Mouse (Mus musculus) MEL (cell line): ENCODE measurements at regions not wholly inside any gene's neighbourhood (a gene's known extent, or its start where the extent isn't known, plus 50 kb on each side); places are given as distances from the start of the nearest gene placed in this dataset.

Source experiments
- DNase-seq: peaks from one replicate; pipeline ENCODE4 v3.0.0; 2011; ENCODE audit warnings: low read depth, low spot score
- H3K27ac ChIP-seq: 2 replicates; pipeline ENCODE4 v1.5.1; 2012; ENCODE audit warnings: low read depth, mild to moderate bottlenecking, control low read depth, low read length, moderate library complexity; ENCODE audit not compliant: control insufficient read depth
- H3K27me3 ChIP-seq, 2 experiments: fragments of 150-350 bp in 1 of 2; sonication (generic) in 1 of 2; 2 replicates each; pipeline ENCODE4 v1.6.1; 2012; ENCODE audit warnings: low read length in 2 of 2, mild to moderate bottlenecking in 2 of 2, improper control_type of control experiment in 1 of 2, moderate library complexity in 1 of 2; ENCODE audit not compliant: insufficient read depth in 2 of 2, control insufficient read depth in 1 of 2
- H3K36me3 ChIP-seq, 2 experiments: 2 replicates each; pipeline ENCODE4 v1.6.1; 2012 to 2014; ENCODE audit warnings: low read length in 2 of 2, improper control_type of control experiment in 1 of 2, inconsistent platforms in 1 of 2, mild to moderate bottlenecking in 1 of 2; ENCODE audit not compliant: insufficient read depth in 2 of 2, control insufficient read depth in 1 of 2
- H3K4me1 ChIP-seq, 2 experiments: fragments of 150-350 bp in 1 of 2; sonication (generic) in 1 of 2; 2 replicates each; pipeline ENCODE4 v1.6.1; 2012; ENCODE audit warnings: low read length in 2 of 2, improper control_type of control experiment in 1 of 2, mild to moderate bottlenecking in 1 of 2; ENCODE audit not compliant: insufficient read depth in 2 of 2, control insufficient read depth in 1 of 2
- H3K4me3 ChIP-seq, 2 experiments: fragments of 150-350 bp in 1 of 2; sonication (generic) in 1 of 2; 2 replicates each; pipeline ENCODE4 v1.5.1; 2012; ENCODE audit warnings: low read depth in 2 of 2, low read length in 2 of 2, mild to moderate bottlenecking in 2 of 2, moderate library complexity in 2 of 2, control low read depth in 1 of 2, improper control_type of control experiment in 1 of 2; ENCODE audit not compliant: control insufficient read depth in 1 of 2, insufficient read depth in 1 of 2
- H3K79me2 ChIP-seq: 2 replicates; pipeline ENCODE4 v1.6.1; 2012; ENCODE audit warnings: mild to moderate bottlenecking, low read length, moderate library complexity; ENCODE audit not compliant: control insufficient read depth, poor library complexity, insufficient read depth
- H3K9ac ChIP-seq: 2 replicates; pipeline ENCODE4 v1.6.1; 2012; ENCODE audit warnings: low read depth, mild to moderate bottlenecking, control low read depth, low read length, moderate library complexity; ENCODE audit not compliant: control insufficient read depth, poor library complexity, severe bottlenecking
- H3K9me3 ChIP-seq: fragments of 150-350 bp; sonication (generic); replicated peaks from 2 replicates; pipeline ENCODE4 v1.6.1; 2012; ENCODE audit warnings: mild to moderate bottlenecking, low read length, improper control_type of control experiment, moderate library complexity; ENCODE audit not compliant: insufficient read depth
- BHLHE40 ChIP-seq: IDR thresholded peaks from 2 replicates; pipeline ENCODE4 v1.6.1; 2012; ENCODE audit warnings: low read depth, mild to moderate bottlenecking, inconsistent platforms, low read length, improper control_type of control experiment, borderline replicate concordance
- CHD2 ChIP-seq: IDR thresholded peaks from 2 replicates; pipeline ENCODE4 v1.6.1; 2011; ENCODE audit warnings: low read length, improper control_type of control experiment
- CTCF ChIP-seq, 3 experiments: IDR thresholded peaks in 2 of 3; conservative IDR thresholded peaks in 1 of 3; 2 replicates each; pipeline ENCODE4 v1.5.1; 2011 to 2012; ENCODE audit warnings: low read length in 3 of 3, low read depth in 2 of 3, mild to moderate bottlenecking in 2 of 3, improper control_type of control experiment in 1 of 3, inconsistent platforms in 1 of 3, mixed read lengths in 1 of 3, moderate library complexity in 1 of 3; ENCODE audit not compliant: control insufficient read depth in 1 of 3, insufficient read depth in 1 of 3, poor library complexity in 1 of 3, severe bottlenecking in 1 of 3
- E2F4 ChIP-seq: IDR thresholded peaks from 2 replicates; pipeline ENCODE4 v1.6.1; 2011; ENCODE audit warnings: low read depth, low read length, improper control_type of control experiment, borderline replicate concordance
- EP300 ChIP-seq, 2 experiments: IDR thresholded peaks; 2 replicates each; pipeline ENCODE4 v1.6.1; 2011; ENCODE audit warnings: improper control_type of control experiment in 2 of 2, low read length in 2 of 2, low read depth in 1 of 2, mild to moderate bottlenecking in 1 of 2
- HCFC1 ChIP-seq: IDR thresholded peaks from 2 replicates; pipeline ENCODE4 v1.6.1; 2012; ENCODE audit warnings: low read depth, mild to moderate bottlenecking, inconsistent platforms, low read length, improper control_type of control experiment, moderate library complexity
- KAT2A ChIP-seq: conservative IDR thresholded peaks from 2 replicates; pipeline ENCODE4 v1.6.1; 2012; ENCODE audit warnings: low read depth, low read length, improper control_type of control experiment, inconsistent platforms
- MEF2A ChIP-seq: IDR thresholded peaks from 2 replicates; pipeline ENCODE4 v1.6.1; 2014; ENCODE audit warnings: low read depth, mild to moderate bottlenecking, inconsistent platforms, low read length, improper control_type of control experiment; ENCODE audit not compliant: poor library complexity, insufficient replicate concordance, severe bottlenecking; ENCODE audit errors: extremely low read depth
- MXI1 ChIP-seq: IDR thresholded peaks from 2 replicates; pipeline ENCODE4 v1.6.1; 2011; ENCODE audit warnings: mild to moderate bottlenecking, low read depth, low read length, improper control_type of control experiment
- MYB ChIP-seq: IDR thresholded peaks from 2 replicates; pipeline ENCODE4 v1.6.1; 2011; ENCODE audit warnings: mild to moderate bottlenecking, low read depth, low read length, improper control_type of control experiment
- MYC ChIP-seq: IDR thresholded peaks from 2 replicates; pipeline ENCODE4 v1.6.1; 2011; ENCODE audit warnings: low read depth, mild to moderate bottlenecking, low read length, improper control_type of control experiment, moderate library complexity
- NELFE ChIP-seq: IDR thresholded peaks from 2 replicates; pipeline ENCODE4 v1.6.1; 2011; ENCODE audit warnings: low read depth, low read length, improper control_type of control experiment
- NRF1 ChIP-seq: IDR thresholded peaks from 2 replicates; pipeline ENCODE4 v1.6.1; 2014; ENCODE audit warnings: low read depth, mild to moderate bottlenecking, inconsistent platforms, low read length, improper control_type of control experiment, moderate library complexity; ENCODE audit not compliant: poor library complexity, insufficient read depth, severe bottlenecking
- RAD21 ChIP-seq: IDR thresholded peaks from 2 replicates; pipeline ENCODE4 v1.6.1; 2011; ENCODE audit warnings: mild to moderate bottlenecking, low read depth, low read length, improper control_type of control experiment
- RCOR1 ChIP-seq: IDR thresholded peaks from 2 replicates; pipeline ENCODE4 v1.6.1; 2012; ENCODE audit warnings: low read depth, mild to moderate bottlenecking, inconsistent platforms, low read length, improper control_type of control experiment
- SMC3 ChIP-seq: IDR thresholded peaks from 2 replicates; pipeline ENCODE4 v1.6.1; 2011; ENCODE audit warnings: low read depth, low read length, improper control_type of control experiment
- TAL1 ChIP-seq: IDR thresholded peaks from 2 replicates; pipeline ENCODE4 v1.6.1; 2012; ENCODE audit warnings: mild to moderate bottlenecking, inconsistent platforms, low read length, moderate library complexity, mixed read lengths
- TBP ChIP-seq: IDR thresholded peaks from 2 replicates; pipeline ENCODE4 v1.8.0; 2011; ENCODE audit warnings: low read depth, low read length, improper control_type of control experiment
- TCF12 ChIP-seq: IDR thresholded peaks from 2 replicates; pipeline ENCODE4 v1.6.1; 2014; ENCODE audit warnings: low read depth, mild to moderate bottlenecking, inconsistent platforms, low read length, improper control_type of control experiment, moderate library complexity
- ZC3H11A ChIP-seq: IDR thresholded peaks from 2 replicates; pipeline ENCODE4 v1.6.1; 2012; ENCODE audit warnings: low read depth, mild to moderate bottlenecking, inconsistent platforms, low read length, improper control_type of control experiment
- ZKSCAN1 ChIP-seq: IDR thresholded peaks from 2 replicates; pipeline ENCODE4 v1.6.1; 2012; ENCODE audit warnings: low read depth, mild to moderate bottlenecking, inconsistent platforms, low read length, improper control_type of control experiment, moderate library complexity
- ZMIZ1 ChIP-seq: IDR thresholded peaks from 2 replicates; pipeline ENCODE4 v1.6.1; 2012; ENCODE audit warnings: low read depth, mild to moderate bottlenecking, inconsistent platforms, low read length, improper control_type of control experiment, moderate library complexity

DNA sequence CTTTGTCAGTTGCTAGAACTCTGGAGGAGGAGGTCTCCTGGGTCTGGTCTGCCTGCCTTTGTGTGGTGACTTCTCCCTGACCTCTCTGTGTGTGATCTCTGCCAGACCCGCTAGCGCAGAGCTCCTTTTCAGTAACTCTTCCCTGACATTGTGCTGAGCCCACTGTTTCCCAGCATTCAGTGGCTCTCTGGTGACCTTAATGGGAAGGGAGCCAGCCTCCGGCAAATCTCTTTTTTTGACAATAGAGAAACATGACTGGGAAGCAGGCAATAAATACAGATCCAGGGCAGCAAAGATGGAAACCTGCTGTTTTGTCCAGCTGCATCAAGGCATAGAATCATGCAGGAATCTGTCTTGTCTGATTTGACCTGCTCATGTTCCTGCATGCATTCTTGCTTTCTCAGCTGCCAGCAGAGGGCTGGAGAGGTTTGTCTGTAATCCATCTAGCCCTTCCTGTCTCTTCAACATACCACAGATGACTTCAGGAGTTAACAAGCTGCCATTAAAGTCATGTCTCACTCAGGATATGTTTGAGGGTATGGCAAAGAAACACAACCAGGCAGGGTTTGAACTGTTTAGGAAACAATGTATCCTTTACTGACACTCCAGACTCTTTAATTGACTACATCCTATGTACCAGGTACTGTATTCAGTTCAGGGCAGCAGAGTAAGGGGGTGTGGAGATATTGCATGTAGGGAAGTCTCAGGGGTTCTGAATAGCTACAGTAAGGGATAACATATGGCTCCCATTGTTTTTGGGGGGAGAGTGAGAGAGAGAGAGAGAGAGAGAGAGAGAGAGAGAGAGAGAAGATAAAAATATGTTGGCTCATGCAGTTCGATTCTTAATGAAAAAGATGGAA, 140.9 kb downstream of the Trim33 start:
- H3K27ac ChIP-seq, result no peak overlapping the region
- TF ChIP-seq RCOR1 (no peak), TAL1 (no peak), MEF2A (no peak)
- no peaks in the 10 kb centered on the region for H3K79me2 ChIP-seq

DNA sequence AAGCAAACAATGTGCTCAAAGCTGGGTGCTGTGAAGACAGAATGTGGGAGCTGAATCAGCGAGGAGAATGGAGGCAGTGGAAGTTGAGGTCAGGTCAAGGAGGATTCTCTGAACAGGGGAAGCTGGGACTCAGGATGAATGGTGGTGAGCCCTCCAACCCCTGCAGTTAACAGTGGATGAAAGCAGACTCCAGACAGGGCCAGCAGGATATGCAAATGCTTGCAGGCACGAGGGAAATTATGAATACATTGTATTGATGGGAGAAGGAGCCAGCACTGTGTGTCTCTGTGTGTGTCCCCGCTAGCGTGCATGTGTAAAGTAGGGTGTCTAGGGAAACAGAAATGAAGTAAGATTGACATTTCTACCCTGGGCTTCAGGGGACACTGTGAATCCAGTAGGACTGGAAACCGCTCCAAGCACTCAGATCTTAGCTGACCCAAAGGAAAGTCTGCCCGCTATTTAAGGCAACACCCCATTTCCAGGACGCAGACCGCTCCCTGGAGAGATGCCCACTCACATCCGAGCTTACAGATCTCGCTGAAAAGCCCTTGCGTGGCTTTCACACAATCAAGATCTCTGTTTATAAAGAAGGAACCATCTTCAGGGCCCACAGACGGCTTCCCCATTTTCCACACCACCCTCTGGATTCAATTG, 141.7 kb downstream of the Trim33 start:
- Histone ChIP-seq H3K27me3 (peaks cover 0 to 2% of the 10 kb centered on the region in 2 experiments; a peak in 2 of 4 replicates), H3K4me1 (no peaks in the 10 kb centered on the region), H3K4me3 (no peak overlapping the region), H3K36me3 (no peaks in the 10 kb centered on the region), H3K9ac (no peak overlapping the region), H3K9me3 (no peaks in the 10 kb centered on the region), H3K27ac (no peak overlapping the region), H3K79me2 (no peaks in the 10 kb centered on the region)
- no peak for TF ChIP-seq CTCF (IDR thresholded peaks at IDR 0.05 in 2 of 3, conservative IDR thresholded peaks at IDR 0.05 in 1 of 3; ENCODE audit: control insufficient read depth in 1 of 3, insufficient read depth in 1 of 3, low read depth in 2 of 3, low read length in 3 of 3, poor library complexity in 1 of 3, severe bottlenecking in 1 of 3)
- no peak for DNase-seq

More for the DNA sequence above, 140.9 kb downstream of the Trim33 start:
- no peaks in the 10 kb centered on the region for H3K9me3 ChIP-seq
- H3K4me1 ChIP-seq, result no peaks in the 10 kb centered on the region
- peaks cover 0 to 2% of the 10 kb centered on the region in 2 experiments; a peak in 2 of 4 replicates for H3K27me3 ChIP-seq
- no peak overlapping the region for H3K4me3 ChIP-seq
- no peak for DNase-seq
- no peak overlapping the region for H3K9ac ChIP-seq
- no peaks in the 10 kb centered on the region for H3K36me3 ChIP-seq

DNA sequence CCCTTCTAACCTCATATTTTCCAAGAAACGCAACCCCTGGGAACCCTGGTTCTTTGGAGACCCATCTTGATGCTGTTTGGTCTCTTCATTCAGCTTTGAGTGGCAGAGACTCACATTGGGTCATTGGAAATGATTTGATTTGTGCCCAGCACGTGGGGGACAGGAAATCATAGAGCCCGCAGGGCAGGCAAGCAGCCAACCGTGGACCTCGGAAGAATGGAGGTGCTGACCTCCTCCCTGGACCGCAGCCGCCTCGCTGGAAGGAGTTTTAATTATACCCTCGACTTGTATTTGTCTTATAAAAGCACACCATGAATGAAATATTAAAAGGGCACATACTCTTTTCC, 142.2 kb downstream of the Trim33 start:
- H3K9me3 ChIP-seq, result no peaks in the 10 kb centered on the region
- TF ChIP-seq NELFE (no peak), CHD2 (no peak), CTCF (IDR thresholded peaks at IDR 0.05 in 2 of 3, conservative IDR thresholded peaks at IDR 0.05 in 1 of 3; ENCODE audit: control insufficient read depth in 1 of 3, insufficient read depth in 1 of 3, low read depth in 2 of 3, low read length in 3 of 3, poor library complexity in 1 of 3, severe bottlenecking in 1 of 3) (no peak), KAT2A (no peak), E2F4 (no peak), MYB (no peak), EP300 (IDR thresholded peaks at IDR 0.05; ENCODE audit: low read depth in 1 of 2, low read length in 2 of 2) (no peak), TCF12 (no peak), BHLHE40 (no peak), ZMIZ1 (no peak), NRF1 (no peak), ZKSCAN1 (no peak), ZC3H11A (no peak), SMC3 (no peak), RAD21 (no peak), MXI1 (no peak), MYC (no peak), HCFC1 (no peak), TBP (no peak)
- no peak overlapping the region for H3K4me3 ChIP-seq
- H3K27me3 ChIP-seq, result peaks cover 0 to 2% of the 10 kb centered on the region in 2 experiments; a peak in 2 of 4 replicates
- H3K27ac ChIP-seq, result no peak overlapping the region
- no peaks in the 10 kb centered on the region for H3K79me2 ChIP-seq
- no peaks in the 10 kb centered on the region for H3K4me1 ChIP-seq
- H3K9ac ChIP-seq, result no peak overlapping the region
- no peak for DNase-seq
- H3K36me3 ChIP-seq, result no peaks in the 10 kb centered on the region
